8 mouse cellular contexts compared by ENCODE assay signal in genomic region chr15:36716686-36717038, GRCm38 (mm10).
DNase-seq lines count a peak whose midpoint lies in the region; ATAC-seq and TF ChIP-seq lines count a peak whose summit lies in the region.

No protein-coding gene starts in this region.

- H3K4me3 ChIP-seq in heart, embryonic 13.5 days, result no peak overlapping the region
- no peak overlapping the region for H3K4me3 ChIP-seq in ES-Bruce4 (ENCODE audit: low read depth, low read length)
- H3K4me3 ChIP-seq in forebrain, embryonic 15.5 days, result no peak overlapping the region
- no peak overlapping the region for H3K4me3 ChIP-seq in liver, embryonic 16.5 days (ENCODE audit: low read depth, low read length)

- H3K9ac ChIP-seq in heart, embryonic 13.5 days, result peak overlapping the region; percentile 76
- H3K9ac ChIP-seq in ES-Bruce4 (ENCODE audit: low read depth, poor library complexity, severe bottlenecking), result peak overlapping the region; percentile 47
- 0 out of 2 replicates have a peak overlapping the region, but pooled peaks have one; percentile 11 for H3K9ac ChIP-seq in forebrain, embryonic 15.5 days (replicated peaks)
- H3K9ac ChIP-seq in liver, embryonic 16.5 days (ENCODE audit: low read depth, low read length), result 0 out of 2 replicates have a peak overlapping the region, but pooled peaks have one; percentile 37

- peak overlapping the region; percentile 71; the same call in 1 of the 2 replicates for H3K27ac ChIP-seq in heart, embryonic 13.5 days (replicated peaks)
- no peak overlapping the region for H3K27ac ChIP-seq in ES-Bruce4 (ENCODE audit: insufficient read depth, low read length)
- peak overlapping the region; percentile 70 for H3K27ac ChIP-seq in forebrain, embryonic 15.5 days (replicated peaks)
- H3K27ac ChIP-seq in liver, embryonic 16.5 days (ENCODE audit: low read length), result peak overlapping the region; percentile 54; the same call in 1 of the 2 replicates

- no peak for TF ChIP-seq CTCF in ES-Bruce4 (IDR thresholded peaks at IDR 0.05; ENCODE audit: low read depth, low read length)

- H3K27me3 ChIP-seq in heart, embryonic 13.5 days (replicated peaks), result no peaks in the 10 kb centered on the region
- H3K27me3 ChIP-seq in ES-Bruce4 (ENCODE audit: control insufficient read depth, insufficient read depth, low read length, poor library complexity, severe bottlenecking), result no peaks in the 10 kb centered on the region
- no peaks in the 10 kb centered on the region for H3K27me3 ChIP-seq in forebrain, embryonic 15.5 days
- H3K27me3 ChIP-seq in liver, embryonic 16.5 days (ENCODE audit: control insufficient read depth, insufficient read depth, low read depth, low read length), result no peaks in the 10 kb centered on the region

- no peak for ATAC-seq in heart, embryonic 13.5 days (ENCODE audit: extremely low read depth, insufficient number of reproducible peaks, low FRiP score, low TSS enrichment)
- no peak; the same call in 1 of the 2 replicates for ATAC-seq in forebrain, embryonic 15.5 days (replicated peaks)
- no peak for ATAC-seq in liver, embryonic 16.5 days (ENCODE audit: low read depth)
- no peak for ATAC-seq in granulocyte monocyte progenitor cell, adult 5-6 weeks (replicated peaks; ENCODE audit: poor library complexity, severe bottlenecking)

- H3K9me3 ChIP-seq in heart, embryonic 13.5 days, result 0 out of 2 replicates have a peak, but pooled peaks cover 3% of the 10 kb centered on the region
- no peaks in the 10 kb centered on the region for H3K9me3 ChIP-seq in ES-Bruce4 (replicated peaks; ENCODE audit: control insufficient read depth, insufficient read depth, low read length, poor library complexity, severe bottlenecking)
- H3K9me3 ChIP-seq in forebrain, embryonic 15.5 days, result no peaks in the 10 kb centered on the region
- no peaks in the 10 kb centered on the region for H3K9me3 ChIP-seq in liver, embryonic 16.5 days (replicated peaks; ENCODE audit: control insufficient read depth, low read length)

- H3K36me3 ChIP-seq in heart, embryonic 13.5 days, result no peaks in the 10 kb centered on the region
- no peaks in the 10 kb centered on the region for H3K36me3 ChIP-seq in ES-Bruce4 (ENCODE audit: control insufficient read depth, insufficient read depth, low read length, poor library complexity, severe bottlenecking)
- no peaks in the 10 kb centered on the region for H3K36me3 ChIP-seq in forebrain, embryonic 15.5 days
- H3K36me3 ChIP-seq in liver, embryonic 16.5 days (ENCODE audit: control insufficient read depth, insufficient read depth), result no peaks in the 10 kb centered on the region

- no peak for TF ChIP-seq POLR2A in ES-Bruce4 (IDR thresholded peaks at IDR 0.05; ENCODE audit: insufficient read depth, low read length)

- DNase-seq in heart, adult 18-20 months, result no peak
- DNase-seq in yolk sac, embryonic 10.5 days (ENCODE audit: low spot score), result no peak
- DNase-seq in urinary bladder, postnatal 14 days (ENCODE audit: low spot score), result no peak

- peak overlapping the region; percentile 68 for H3K4me2 ChIP-seq in heart, embryonic 13.5 days
- H3K4me2 ChIP-seq in forebrain, embryonic 15.5 days (replicated peaks), result no peak overlapping the region
- no peak overlapping the region; the same call in 1 of the 2 replicates for H3K4me2 ChIP-seq in liver, embryonic 16.5 days (ENCODE audit: low read depth, low read length)

- no peak for TF ChIP-seq EP300 in ES-Bruce4 (IDR thresholded peaks at IDR 0.05; ENCODE audit: insufficient read depth, low read depth, low read length)

- peaks cover 18% of the 10 kb centered on the region for H3K4me1 ChIP-seq in heart, embryonic 13.5 days
- peaks cover 2% of the 10 kb centered on the region for H3K4me1 ChIP-seq in ES-Bruce4 (ENCODE audit: control insufficient read depth, insufficient read depth, low read length)
- H3K4me1 ChIP-seq in forebrain, embryonic 15.5 days, result peaks cover 8% of the 10 kb centered on the region
- H3K4me1 ChIP-seq in liver, embryonic 16.5 days (ENCODE audit: control insufficient read depth, low read depth, low read length), result peaks cover 13% of the 10 kb centered on the region

Comparison
In these comparisons a context has a peak if more than half of its experiments do, and no peak if none do; other contexts are left out.
1. H3K9ac ChIP-seq: peak in every context shown above with its lines; median percentile 76 in heart, embryonic 13.5 days; 47 in ES-Bruce4; 37 in liver, embryonic 16.5 days; 11 in forebrain, embryonic 15.5 days.